Mouse (Mus musculus): ENCODE results near the gene Tacc2.

DNA sequence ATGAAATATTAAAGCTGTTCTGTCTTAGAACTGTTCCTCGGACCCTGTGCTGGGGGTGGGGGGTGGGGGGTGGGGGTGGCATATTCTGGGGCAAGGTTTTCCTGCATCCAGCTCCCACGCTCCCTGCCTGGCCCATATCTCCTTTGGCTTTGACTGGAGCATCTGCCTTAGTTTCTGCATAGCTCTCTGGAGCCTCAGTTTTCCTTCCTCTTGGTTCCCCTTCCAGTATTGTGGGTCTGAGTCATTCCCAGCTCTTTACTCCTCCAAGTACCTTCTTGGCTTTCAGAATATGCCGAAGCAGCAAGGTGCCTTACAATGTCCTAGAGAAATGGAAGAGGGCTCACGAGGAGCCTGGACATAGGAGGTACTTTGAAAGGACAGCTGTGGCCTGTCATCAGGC, 233.0 kb downstream of the Tacc2 start:
- TF ChIP-seq CTCF (IDR thresholded peaks at IDR 0.05; ENCODE audit: low read depth) = no peak
- no peak for TF ChIP-seq EP300 (optimal IDR thresholded peaks at IDR 0.05)

Measured in stomach, postnatal 0 days (tissue).